Mouse (Mus musculus) lung, postnatal 0 days (tissue): ENCODE measurements at regions not wholly inside any gene's neighbourhood (a gene's known extent, or its start where the extent isn't known, plus 50 kb on each side); places are given as distances from the start of the nearest gene placed in this dataset.
"Not testable (repeated sequence)": the region's sequence is repeated elsewhere in the genome, so short reads cannot be mapped to it uniquely, and the experiment has no call there.

Source experiments
- ATAC-seq: fragments of 200-750 bp; cut with Nextera tagmentation; 2 replicates; pipeline ENCODE4 v1.8.0; 2017; ENCODE audit warnings: moderate library complexity
- DNase-seq: peaks from one replicate; pipeline ENCODE4 v3.0.0-alpha.2; 2016; ENCODE audit warnings: low spot score
- H3K27ac ChIP-seq: fragments of 300-500 bp; sonication (generic); 2 replicates; pipeline ENCODE4 v1.5.1; 2014; ENCODE audit warnings: antibody characterized with exemption, mild to moderate bottlenecking, low read length, mixed read lengths
- H3K27me3 ChIP-seq: fragments of 300-500 bp; sonication (generic); replicated peaks from 2 replicates; pipeline ENCODE4 v1.6.1; 2014; ENCODE audit warnings: low read length, mixed read lengths; ENCODE audit not compliant: insufficient read depth
- H3K36me3 ChIP-seq: fragments of 300-500 bp; sonication (generic); 2 replicates; pipeline ENCODE4 v1.6.1; 2014; ENCODE audit warnings: low read length, mixed read lengths; ENCODE audit not compliant: insufficient read depth
- H3K4me1 ChIP-seq: fragments of 300-500 bp; sonication (generic); 2 replicates; pipeline ENCODE4 v1.6.1; 2014; ENCODE audit warnings: antibody characterized with exemption, low read depth, low read length, mixed read lengths; ENCODE audit not compliant: insufficient read depth
- H3K4me2 ChIP-seq: fragments of 300-500 bp; sonication (generic); replicated peaks from 2 replicates; pipeline ENCODE4 v1.6.1; 2014; ENCODE audit warnings: low read depth, mild to moderate bottlenecking, low read length, moderate library complexity, mixed read lengths
- H3K4me3 ChIP-seq: fragments of 300-500 bp; sonication (generic); 2 replicates; pipeline ENCODE4 v1.5.1; 2014; ENCODE audit warnings: low read depth, low read length
- H3K9ac ChIP-seq: fragments of 300-500 bp; sonication (generic); replicated peaks from 2 replicates; pipeline ENCODE4 v1.6.1; 2014; ENCODE audit warnings: low read depth, mild to moderate bottlenecking
- H3K9me3 ChIP-seq: fragments of 300-500 bp; sonication (generic); 2 replicates; pipeline ENCODE4 v1.6.1; 2016; ENCODE audit warnings: low read length, mixed read lengths
- CTCF ChIP-seq: IDR thresholded peaks from 2 replicates; pipeline ENCODE4 v1.5.1; 2016; ENCODE audit warnings: antibody characterized with exemption, mild to moderate bottlenecking
- EP300 ChIP-seq: IDR thresholded peaks from 2 replicates; pipeline ENCODE4 v1.6.1; 2016; ENCODE audit warnings: antibody characterized with exemption, mild to moderate bottlenecking, control low read depth
- WGBS: fragments of 180-500 bp; shearing (Covaris S2); extraction: QIAGEN DNeasy Blood & Tissue Kit; methylation state at CpG from one replicate; pipeline ENCODE4 v1.1.7; 2014; 5-methylcytosine and 5-hydroxymethylcytosine counted together

GRCm38 (mm10) chr8:89956482-89957020 lies 391.6 kb downstream of the Tox3 start:
- Histone ChIP-seq H3K27me3 (no peaks in the 10 kb centered on the region), H3K9me3 (no peaks in the 10 kb centered on the region), H3K4me2 (no peak overlapping the region), H3K27ac (no peak overlapping the region), H3K4me1 (no peaks in the 10 kb centered on the region), H3K4me3 (no peak overlapping the region), H3K9ac (no peak overlapping the region), H3K36me3 (no peaks in the 10 kb centered on the region)
- 82% methylated on average over 11 of the region's 11 CpGs for WGBS
- no peak for ATAC-seq
- no peak for DNase-seq
- TF ChIP-seq EP300 (no peak), CTCF (no peak)

GRCm38 (mm10) chr8:89938836-89939235 lies 409.3 kb downstream of the Tox3 start:
- no peak overlapping the region for H3K4me3 ChIP-seq
- H3K9ac ChIP-seq: no peak overlapping the region
- no peak for ATAC-seq
- H3K36me3 ChIP-seq: no peaks in the 10 kb centered on the region
- H3K9me3 ChIP-seq: no peaks in the 10 kb centered on the region
- no peak for DNase-seq
- WGBS: 76% methylated on average over 1 of the region's 1 CpGs
- H3K27ac ChIP-seq: no peak overlapping the region
- H3K27me3 ChIP-seq: no peaks in the 10 kb centered on the region
- no peak for TF ChIP-seq CTCF
- no peaks in the 10 kb centered on the region for H3K4me1 ChIP-seq
- no peak overlapping the region for H3K4me2 ChIP-seq

GRCm38 (mm10) chr8:89934521-89934920 lies 413.6 kb downstream of the Tox3 start:
- 84% methylated on average over 2 of the region's 2 CpGs for whole genome bisulfite sequencing
- ATAC-seq: no peak

GRCm38 (mm10) chr8:89926666-89927232 lies 421.4 kb downstream of the Tox3 start:
- ATAC-seq: no peak
- no peaks in the 10 kb centered on the region for H3K36me3 ChIP-seq
- no peak overlapping the region for H3K27ac ChIP-seq
- WGBS: 26% methylated on average over 3 of the region's 3 CpGs
- no peak for TF ChIP-seq CTCF
- TF ChIP-seq EP300: no peak
- H3K9me3 ChIP-seq: no peaks in the 10 kb centered on the region
- H3K27me3 ChIP-seq: no peaks in the 10 kb centered on the region
- H3K4me3 ChIP-seq: no peak overlapping the region
- no peak overlapping the region for H3K4me2 ChIP-seq
- no peaks in the 10 kb centered on the region for H3K4me1 ChIP-seq
- no peak overlapping the region for H3K9ac ChIP-seq
- DNase-seq: no peak

More at GRCm38 (mm10) chr8:89934521-89934920, 413.6 kb downstream of the Tox3 start:
- no peaks in the 10 kb centered on the region for H3K4me1 ChIP-seq
- H3K36me3 ChIP-seq: no peaks in the 10 kb centered on the region
- no peak overlapping the region for H3K4me3 ChIP-seq
- no peaks in the 10 kb centered on the region for H3K9me3 ChIP-seq
- DNase-seq: no peak
- no peak overlapping the region for H3K4me2 ChIP-seq
- TF ChIP-seq CTCF (no peak), EP300 (no peak)
- no peak overlapping the region for H3K9ac ChIP-seq
- H3K27me3 ChIP-seq: no peaks in the 10 kb centered on the region
- H3K27ac ChIP-seq: no peak overlapping the region

GRCm38 (mm10) chr8:89924697-89925096 lies 423.4 kb downstream of the Tox3 start:
- not testable (repeated sequence) for H3K4me3 ChIP-seq, H3K27ac ChIP-seq, H3K4me1 ChIP-seq, H3K27me3 ChIP-seq, DNase-seq, H3K9ac ChIP-seq, H3K36me3 ChIP-seq, H3K4me2 ChIP-seq, ATAC-seq, H3K9me3 ChIP-seq
- WGBS: 97% methylated on average over 7 of the region's 22 CpGs

- Histone ChIP-seq H3K36me3 (no peaks in the 10 kb centered on the region), H3K4me1 (no peaks in the 10 kb centered on the region), H3K27me3 (no peaks in the 10 kb centered on the region), H3K4me3 (no peak overlapping the region), H3K27ac (no peak overlapping the region), H3K4me2 (no peak overlapping the region), H3K9me3 (no peaks in the 10 kb centered on the region), H3K9ac (no peak overlapping the region)
- TF ChIP-seq CTCF (no peak), EP300 (no peak)
- DNase-seq (no peak), ATAC-seq (no peak)
- WGBS: 89% methylated on average over 6 of the region's 6 CpGs
Observed at GRCm38 (mm10) chr8:89914076-89914475, 434.1 kb downstream of the Tox3 start.

GRCm38 (mm10) chr8:89906200-89906599 lies 441.9 kb downstream of the Tox3 start:
- TF ChIP-seq EP300: no peak
- TF ChIP-seq CTCF: no peak
- no peak overlapping the region for H3K4me2 ChIP-seq
- no peak overlapping the region for H3K9ac ChIP-seq
- WGBS: 75% methylated on average over 6 of the region's 6 CpGs
- no peak for DNase-seq
- no peak overlapping the region for H3K27ac ChIP-seq
- ATAC-seq: no peak
- no peaks in the 10 kb centered on the region for H3K4me1 ChIP-seq
- no peak overlapping the region for H3K4me3 ChIP-seq
- no peaks in the 10 kb centered on the region for H3K36me3 ChIP-seq
- H3K27me3 ChIP-seq: no peaks in the 10 kb centered on the region
- no peaks in the 10 kb centered on the region for H3K9me3 ChIP-seq
